Mouse (Mus musculus): ENCODE measurements around the gene Pgam2. TPM values are rescaled to one million over a fixed set of nuclear protein-coding genes. Genes with fewer than 3 reads are reported as not detected.

Gene Pgam2
- polyA plus RNA-seq (2012; rRNA removed) = 0.41 and 0.60 TPM in 2 replicates

DNA sequence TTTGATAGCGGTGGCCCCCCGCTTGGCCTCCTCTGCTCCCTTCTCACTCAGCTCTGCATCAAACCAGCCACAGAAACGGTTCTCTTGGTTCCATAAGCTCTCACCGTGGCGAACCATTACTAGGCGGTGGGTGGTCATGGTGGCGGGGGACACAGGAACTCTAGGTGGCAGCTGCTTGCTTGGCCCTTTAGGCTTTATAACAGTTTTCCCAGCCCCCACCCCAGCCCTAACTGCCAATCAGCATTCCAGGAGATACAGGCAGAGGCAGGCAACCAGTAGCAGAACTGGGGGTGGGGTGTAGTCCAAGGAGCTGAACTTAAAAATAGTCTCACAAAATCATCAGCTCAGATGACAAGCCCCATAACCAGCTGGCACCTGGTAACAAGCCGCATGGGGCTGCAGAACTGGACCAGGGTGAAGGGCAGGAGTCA is at the start of gene Pgam2:
Gene Pgam2 (minus strand): TSS at position 183 of the 431 bp plus-strand sequence.

DNA sequence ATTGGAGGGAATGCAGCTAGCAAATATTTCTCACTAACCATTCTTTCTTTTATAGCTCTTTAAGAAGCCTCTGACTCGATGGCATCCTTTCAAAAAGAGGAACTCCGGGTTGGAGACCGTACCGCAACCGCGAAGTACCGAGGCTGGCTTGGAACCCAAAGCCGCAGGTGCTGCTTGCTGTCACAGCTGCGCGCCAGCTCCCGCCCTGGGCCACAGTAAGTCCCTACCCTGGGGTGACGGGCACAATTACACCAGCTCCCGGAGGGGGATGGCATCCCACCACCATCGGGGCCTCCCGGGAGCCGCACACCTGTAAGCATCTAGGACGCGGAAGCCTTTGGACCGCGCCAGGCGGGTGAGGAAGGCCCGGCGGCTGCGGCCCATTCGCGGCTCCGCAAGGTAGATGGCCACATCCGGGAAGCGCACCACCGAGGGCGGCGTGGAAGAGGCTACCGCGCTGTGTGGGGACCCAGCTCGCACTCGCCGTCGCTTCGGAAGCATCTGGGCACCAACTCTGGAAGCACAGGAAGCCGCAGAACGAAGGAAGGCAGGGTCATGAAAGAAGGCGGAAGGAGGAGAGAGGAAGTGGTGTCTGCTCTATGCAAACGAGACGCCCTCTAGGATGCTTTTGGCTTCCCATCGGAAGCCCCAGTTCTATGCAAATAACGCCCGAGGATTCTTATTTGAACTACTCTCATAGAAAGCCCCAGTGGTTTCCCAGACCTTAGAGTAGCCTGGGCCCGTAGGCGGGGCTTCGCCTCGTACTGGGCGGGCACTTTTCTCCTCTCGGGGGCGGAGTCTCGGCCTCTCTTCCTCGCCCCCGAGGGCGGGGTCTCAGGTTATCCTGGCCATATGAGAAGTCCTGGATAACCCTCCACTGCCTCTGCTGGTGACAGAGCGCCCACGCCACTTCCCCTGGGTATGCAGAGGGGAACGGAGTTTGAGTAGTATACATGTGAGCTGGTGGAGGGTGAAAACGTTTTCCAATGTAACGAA is 34.0 kb upstream of the Pgam2 start, which contains the start of gene Polm:
Gene Polm (minus strand): TSS at position 766 of the 996 bp plus-strand sequence.

DNA sequence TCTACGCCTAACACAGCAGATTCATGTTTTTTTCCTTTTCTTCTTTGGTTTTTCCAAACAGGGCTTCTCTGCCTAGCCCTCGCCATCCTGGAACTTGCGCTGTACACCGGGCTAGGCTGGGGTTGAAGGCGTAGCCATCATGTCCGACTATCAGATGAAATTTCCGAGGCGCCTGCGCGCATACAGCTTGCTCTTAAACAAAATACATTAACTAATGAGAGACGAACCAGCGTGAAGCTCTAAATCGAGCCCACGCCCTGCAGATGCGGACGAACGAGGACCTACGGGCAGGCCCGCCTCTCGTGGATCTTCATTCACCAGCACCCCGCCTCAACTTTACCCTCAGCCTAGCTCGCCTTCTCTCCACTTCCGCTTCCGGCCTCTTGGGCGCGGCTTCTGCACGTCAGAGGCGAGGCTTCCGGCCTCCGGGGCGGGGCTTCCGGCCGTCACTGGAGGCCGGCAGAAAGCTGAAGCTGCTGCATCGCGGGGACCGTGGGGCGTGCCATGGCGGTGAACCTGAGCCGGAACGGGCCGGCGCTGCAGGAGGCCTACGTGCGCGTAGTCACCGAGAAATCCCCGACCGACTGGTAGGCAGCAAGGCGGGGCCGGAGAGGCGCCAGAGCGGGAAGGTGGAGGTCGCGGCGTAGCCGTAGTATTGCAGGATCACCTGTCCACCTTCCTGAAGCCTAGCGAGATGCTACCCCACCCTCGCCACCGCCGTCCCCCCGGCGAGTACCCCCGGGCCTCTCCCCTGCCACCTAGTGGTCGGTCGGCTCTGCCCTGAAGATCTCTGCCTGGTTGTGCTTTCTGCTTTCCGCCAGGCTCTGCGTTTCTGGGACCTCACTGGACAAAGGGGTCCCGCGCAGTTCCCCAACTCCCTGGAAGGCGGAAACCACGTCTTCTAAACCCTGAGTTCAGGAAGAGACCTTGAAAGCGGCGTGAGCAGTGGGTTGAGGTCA is 15.2 kb downstream of the Pgam2 start, which contains the start of gene Dbnl:
Gene Dbnl (plus strand): TSS at position 433 of the 959 bp plus-strand sequence.

DNA sequence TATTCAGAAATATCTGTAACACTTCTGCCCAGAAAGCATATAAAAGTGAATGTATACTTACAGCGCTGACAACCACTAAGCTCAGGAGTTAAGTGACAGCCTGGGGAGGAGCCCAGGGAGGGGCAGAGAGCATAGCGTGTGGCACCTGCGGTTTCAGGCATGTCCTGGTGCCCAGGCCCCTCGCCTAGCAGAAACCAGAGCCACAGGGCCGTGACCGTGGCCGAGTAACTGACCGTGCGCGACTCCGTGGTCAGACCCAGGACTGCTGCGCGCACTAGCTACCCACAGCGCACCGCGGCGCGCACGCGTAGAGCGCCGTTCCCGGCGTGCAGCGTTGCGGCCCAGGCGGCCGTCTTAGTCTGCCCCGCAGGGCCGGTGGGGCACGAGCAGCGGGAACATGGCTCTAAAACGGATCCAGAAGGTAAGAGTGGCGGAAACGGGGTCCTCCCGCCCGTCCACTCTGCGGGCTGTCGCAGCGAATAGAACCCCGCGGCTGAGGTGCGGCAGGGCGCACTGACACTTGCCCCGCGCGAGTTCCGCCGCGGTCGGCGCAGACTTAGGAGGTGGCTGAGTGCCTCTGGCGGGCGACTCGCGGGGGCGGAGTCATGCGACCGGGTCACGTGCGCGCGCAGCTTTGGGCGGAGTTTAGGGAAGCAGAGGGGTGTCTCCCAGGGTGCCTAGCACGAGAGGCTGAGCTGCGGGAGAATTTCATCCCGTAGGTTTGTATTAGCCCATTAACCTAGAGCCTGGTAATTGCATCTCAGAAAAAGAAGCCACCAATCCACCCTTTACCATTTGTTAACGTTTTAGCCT is 41.5 kb downstream of the Pgam2 start, which contains the start of gene Urgcp:
Gene Urgcp (minus strand): TSS at position 557 of the 813 bp plus-strand sequence.

Other genes starting within 250 kb of the Pgam2 start
- 0.10 and 0.12 TPM in 2 replicates for gene Ankrd36, start 234.0 kb downstream of the Pgam2 start, polyA plus RNA-seq (2012; rRNA removed)
- 270 and 800 TPM in 2 replicates for gene Mrps24, start 88.1 kb downstream of the Pgam2 start, polyA plus RNA-seq (2012; rRNA removed)
- 32.5 and 35.5 TPM in 2 replicates for gene Urgcp, start 41.4 kb downstream of the Pgam2 start, polyA plus RNA-seq (2012; rRNA removed)
- 88.1 and 97.6 TPM in 2 replicates for gene Dbnl, start 15.2 kb downstream of the Pgam2 start, polyA plus RNA-seq (2012; rRNA removed)
- 47.9 and 50.9 TPM in 2 replicates for gene Polm, start 34.3 kb upstream of the Pgam2 start, polyA plus RNA-seq (2012; rRNA removed)
- gene Aebp1, start 58.2 kb upstream of the Pgam2 start, polyA plus RNA-seq (2012; rRNA removed) = 591 and 654 TPM in 2 replicates
- 236 and 430 TPM in 2 replicates for gene Pold2, start 74.6 kb upstream of the Pgam2 start, polyA plus RNA-seq (2012; rRNA removed)
- 0.30 TPM in 1 of 2 replicates, not detected in the other for gene Myl7, start 95.0 kb upstream of the Pgam2 start, polyA plus RNA-seq (2012; rRNA removed)
- 2.8 and 3.7 TPM in 2 replicates for gene Gck, start 146.3 kb upstream of the Pgam2 start, polyA plus RNA-seq (2012; rRNA removed)
- gene Ykt6, start 152.0 kb upstream of the Pgam2 start, polyA plus RNA-seq (2012; rRNA removed) = 67.8 and 75.0 TPM in 2 replicates

Measured in ovary, adult 2 months (tissue).